ENCODE assay signal across 22 mouse cellular contexts in genomic region chr4:119636731-119637130, GRCm38 (mm10). TPM values are rescaled to one million over a fixed set of nuclear protein-coding genes. Genes with fewer than 3 reads are reported as not detected.
DNase-seq lines count a peak whose midpoint lies in the region; ATAC-seq and TF ChIP-seq lines count a peak whose summit lies in the region.
"Had no signal": no experiment of that assay in that cellular context is flagged by ENCODE, and none has a peak within 500 bp of the region (broad histone marks: within the 10 kb centered on the region; RNA-seq: fewer than 3 reads in every experiment).

No protein-coding gene starts in this region.

- H3K27me3 ChIP-seq in heart, embryonic 13.5 days (replicated peaks), result no peaks in the 10 kb centered on the region
- no peaks in the 10 kb centered on the region for H3K27me3 ChIP-seq in lung, embryonic 14.5 days (ENCODE audit: insufficient read depth, low read length)
- H3K27me3 ChIP-seq in intestine, embryonic 15.5 days (replicated peaks), result no peaks in the 10 kb centered on the region
- no peaks in the 10 kb centered on the region for H3K27me3 ChIP-seq in intestine, embryonic 16.5 days (replicated peaks; ENCODE audit: control insufficient read depth, insufficient read depth, low read length)
- H3K27me3 ChIP-seq: hindbrain, embryonic 15.5 days had no signal

- intact Hi-C loops in heart, postnatal 36 days (cut with DNase I), result no loop called here

- DNase-seq in heart, postnatal 36 days, result no peak
- no peak for DNase-seq in lung, embryonic 14.5 days
- no peak for DNase-seq in lung, adult 18-20 months
- DNase-seq in cerebellum, postnatal 36 days, result no peak
- DNase-seq: cerebellum, adult 18-20 months; cerebellum, adult 9-11 months; gastrocnemius, adult 2 months; gastrocnemius, postnatal 36 days; heart, adult 18-20 months; heart, postnatal 10 days had no signal

- 74% methylated on average over 7 of the region's 7 CpGs for WGBS in heart, embryonic 13.5 days
- WGBS in lung, embryonic 14.5 days, result 74% methylated on average over 7 of the region's 7 CpGs
- WGBS in intestine, embryonic 15.5 days, result 78% methylated on average over 7 of the region's 7 CpGs
- WGBS in intestine, embryonic 16.5 days, result 78% methylated on average over 7 of the region's 7 CpGs

- TF ChIP-seq CTCF in lung, embryonic 14.5 days (IDR thresholded peaks at IDR 0.05; ENCODE audit: low read depth), result no peak

- H3K4me3 ChIP-seq in heart, embryonic 13.5 days, result no peak overlapping the region
- H3K4me3 ChIP-seq in lung, embryonic 14.5 days (ENCODE audit: low read depth, low read length), result no peak overlapping the region
- H3K4me3 ChIP-seq in intestine, embryonic 15.5 days (replicated peaks), result no peak overlapping the region
- H3K4me3 ChIP-seq in intestine, embryonic 16.5 days (ENCODE audit: low read length), result no peak overlapping the region
- H3K4me3 ChIP-seq: embryonic facial prominence, embryonic 10.5 days; gastrocnemius, adult 2 months; hindbrain, embryonic 15.5 days had no signal

- no peak overlapping the region for H3K9ac ChIP-seq in heart, embryonic 13.5 days
- no peak overlapping the region for H3K9ac ChIP-seq in lung, embryonic 14.5 days
- no peak overlapping the region for H3K9ac ChIP-seq in intestine, embryonic 15.5 days
- H3K9ac ChIP-seq in intestine, embryonic 16.5 days (ENCODE audit: low read depth, low read length), result no peak overlapping the region
- H3K9ac ChIP-seq: hindbrain, embryonic 15.5 days had no signal

- H3K27ac ChIP-seq in heart, embryonic 13.5 days (replicated peaks), result 0 out of 2 replicates have a peak overlapping the region, but pooled peaks have one; percentile 39
- H3K27ac ChIP-seq in lung, embryonic 14.5 days (ENCODE audit: low read depth), result peak overlapping the region; percentile 42; the same call in 1 of the 2 replicates
- peak overlapping the region; percentile 51 for H3K27ac ChIP-seq in intestine, embryonic 15.5 days
- H3K27ac ChIP-seq in intestine, embryonic 16.5 days (ENCODE audit: low read length), result peak overlapping the region; percentile 33
- H3K27ac ChIP-seq: embryonic facial prominence, embryonic 10.5 days; gastrocnemius, adult 2 months; hindbrain, embryonic 15.5 days had no signal

- no peak overlapping the region for H3K4me2 ChIP-seq in heart, embryonic 13.5 days
- no peak overlapping the region for H3K4me2 ChIP-seq in lung, embryonic 14.5 days
- no peak overlapping the region for H3K4me2 ChIP-seq in intestine, embryonic 15.5 days (replicated peaks)
- no peak overlapping the region for H3K4me2 ChIP-seq in intestine, embryonic 16.5 days (ENCODE audit: low read depth, low read length)
- H3K4me2 ChIP-seq: hindbrain, embryonic 15.5 days had no signal

- peaks cover 57% of the 10 kb centered on the region for H3K4me1 ChIP-seq in heart, embryonic 13.5 days
- H3K4me1 ChIP-seq in lung, embryonic 14.5 days (ENCODE audit: insufficient read depth), result 0 out of 2 replicates have a peak, but pooled peaks cover 4% of the 10 kb centered on the region
- H3K4me1 ChIP-seq in intestine, embryonic 15.5 days (replicated peaks), result no peaks in the 10 kb centered on the region
- peaks cover 23% of the 10 kb centered on the region for H3K4me1 ChIP-seq in intestine, embryonic 16.5 days (ENCODE audit: control insufficient read depth, insufficient read depth, low read length)

- H3K9me3 ChIP-seq in heart, embryonic 13.5 days, result no peaks in the 10 kb centered on the region
- H3K9me3 ChIP-seq in lung, embryonic 14.5 days (ENCODE audit: low read depth, low read length), result no peaks in the 10 kb centered on the region
- no peaks in the 10 kb centered on the region for H3K9me3 ChIP-seq in intestine, embryonic 15.5 days
- no peaks in the 10 kb centered on the region for H3K9me3 ChIP-seq in intestine, embryonic 16.5 days (ENCODE audit: control insufficient read depth, low read length)
- H3K9me3 ChIP-seq: embryonic facial prominence, embryonic 10.5 days; hindbrain, embryonic 15.5 days had no signal

- H3K36me3 ChIP-seq in heart, embryonic 13.5 days, result no peaks in the 10 kb centered on the region
- no peaks in the 10 kb centered on the region for H3K36me3 ChIP-seq in lung, embryonic 14.5 days (ENCODE audit: insufficient read depth)
- H3K36me3 ChIP-seq in intestine, embryonic 15.5 days, result no peaks in the 10 kb centered on the region
- H3K36me3 ChIP-seq in intestine, embryonic 16.5 days (ENCODE audit: control insufficient read depth, insufficient read depth, low read length), result no peaks in the 10 kb centered on the region
- H3K36me3 ChIP-seq: hindbrain, embryonic 15.5 days had no signal

- ATAC-seq in heart, embryonic 13.5 days (ENCODE audit: extremely low read depth, insufficient number of reproducible peaks, low FRiP score, low TSS enrichment), result no peak
- ATAC-seq in lung, embryonic 14.5 days (ENCODE audit: insufficient read depth), result no peak
- ATAC-seq in intestine, embryonic 15.5 days, result no peak
- ATAC-seq in intestine, embryonic 16.5 days, result no peak
- ATAC-seq: forebrain, embryonic 14.5 days had no signal

RNA-seq across cellular contexts. Expression of gene Guca2a, which starts 0.8 kb away (rescaled TPM):
- not detected in 2 replicates for polyA plus RNA-seq in heart, embryonic 13.5 days (2015; fragmentation: Nextera tagmentation; extraction: Ambion mirVana)
- not detected for total RNA-seq in heart, postnatal 36 days (2021)
- 0.45 TPM in 1 of 2 replicates, not detected in the other for polyA plus RNA-seq in lung, embryonic 14.5 days (2014; fragmentation: Nextera tagmentation; extraction: Ambion mirVana)
- polyA plus RNA-seq in intestine, embryonic 15.5 days (2015; fragmentation: Nextera tagmentation; extraction: Ambion mirVana), result 175 and 231 TPM in 2 replicates
- polyA plus RNA-seq in intestine, embryonic 16.5 days (2015; fragmentation: Nextera tagmentation; extraction: Ambion mirVana), result 362 and 472 TPM in 2 replicates
- total RNA-seq: adrenal gland, adult 2 months; ES-E14; gastrocnemius, adult 2 months; gastrocnemius, postnatal 36 days; heart, adult 18-20 months; heart, postnatal 10 days had no signal
- polyA plus RNA-seq: adrenal gland, adult 2 months; embryonic facial prominence, embryonic 10.5 days; embryonic facial prominence, embryonic 14.5 days; forebrain, embryonic 14.5 days; heart, embryonic 14.5 days; hindbrain, embryonic 11.5 days; hindbrain, embryonic 15.5 days had no signal

RNA-seq across cellular contexts. Expression of gene Guca2b, which starts 22.0 kb away (rescaled TPM):
- not detected in 2 replicates for polyA plus RNA-seq in heart, embryonic 13.5 days (2015; fragmentation: Nextera tagmentation; extraction: Ambion mirVana)
- under 1 TPM in 1 of 2 experiments, not detected in 1; 0.89 TPM for total RNA-seq in heart, postnatal 36 days (2021)
- polyA plus RNA-seq in lung, embryonic 14.5 days (2014; fragmentation: Nextera tagmentation; extraction: Ambion mirVana), result not detected in 2 replicates
- polyA plus RNA-seq in intestine, embryonic 15.5 days (2015; fragmentation: Nextera tagmentation; extraction: Ambion mirVana), result 37.5 and 60.8 TPM in 2 replicates
- polyA plus RNA-seq in intestine, embryonic 16.5 days (2015; fragmentation: Nextera tagmentation; extraction: Ambion mirVana), result 93.8 and 157 TPM in 2 replicates
- total RNA-seq: adrenal gland, adult 2 months; adrenal gland, postnatal 25 days; ES-E14; gastrocnemius, adult 2 months; gastrocnemius, postnatal 36 days; heart, postnatal 10 days had no signal
- polyA plus RNA-seq: adrenal gland, adult 2 months; embryonic facial prominence, embryonic 10.5 days; embryonic facial prominence, embryonic 14.5 days; forebrain, embryonic 14.5 days; heart, embryonic 14.5 days; hindbrain, embryonic 11.5 days; hindbrain, embryonic 15.5 days had no signal

Comparison
In these comparisons a context has a peak if more than half of its experiments do, and no peak if none do; other contexts are left out.
1. RNA of gene Guca2a, which starts 0.8 kb away (polyA plus RNA-seq): 362 to 472 TPM in intestine, embryonic 16.5 days and 175 to 231 TPM in intestine, embryonic 15.5 days; 0.45 TPM in lung, embryonic 14.5 days and not detected in heart, embryonic 13.5 days; every median in the first group is over 100 times any median in the second.
2. RNA of gene Guca2b, which starts 22.0 kb away (polyA plus RNA-seq): 93.8 to 157 TPM in intestine, embryonic 16.5 days and 37.5 to 60.8 TPM in intestine, embryonic 15.5 days; not detected in heart, embryonic 13.5 days and not detected in lung, embryonic 14.5 days; every median in the first group is over 10 times any median in the second.
3. Peak in every context shown above with its lines, with median percentiles within 50 percentile points of each other: H3K27ac ChIP-seq.